Mouse (Mus musculus) limb, embryonic 12.5 days (tissue): ENCODE measurements around the gene Mrps7. TPM values are rescaled to one million over a fixed set of nuclear protein-coding genes. Genes with fewer than 3 reads are reported as not detected.

ENCODE experiments used
- ATAC-seq: fragments of 200-750 bp; cut with Nextera tagmentation; 2 replicates; pipeline ENCODE4 v1.8.0; 2017; ENCODE audit warnings: low read depth, moderate TSS enrichment; ENCODE audit not compliant: insufficient number of reproducible peaks, insufficient read depth, low FRiP score, low TSS enrichment
- H3K27ac ChIP-seq: fragments of 300-500 bp; sonication (generic); 2 replicates; pipeline ENCODE4 v1.5.1; 2016; ENCODE audit warnings: mild to moderate bottlenecking, moderate library complexity
- H3K27me3 ChIP-seq: fragments of 300-500 bp; sonication (generic); 2 replicates; pipeline ENCODE4 v1.6.1; 2016; ENCODE audit warnings: mild to moderate bottlenecking, moderate library complexity
- H3K36me3 ChIP-seq: fragments of 300-500 bp; sonication (generic); 2 replicates; pipeline ENCODE4 v1.6.1; 2016; ENCODE audit warnings: mild to moderate bottlenecking, moderate library complexity
- H3K4me1 ChIP-seq: fragments of 300-500 bp; sonication (generic); replicated peaks from 2 replicates; pipeline ENCODE4 v1.6.1; 2016
- H3K4me2 ChIP-seq: fragments of 300-500 bp; sonication (generic); 2 replicates; pipeline ENCODE4 v1.6.1; 2016; ENCODE audit warnings: mild to moderate bottlenecking, moderate library complexity
- H3K4me3 ChIP-seq: fragments of 300-500 bp; sonication (generic); replicated peaks from 2 replicates; pipeline ENCODE4 v1.5.1; 2016; ENCODE audit warnings: mild to moderate bottlenecking
- H3K9ac ChIP-seq: fragments of 300-500 bp; sonication (generic); replicated peaks from 2 replicates; pipeline ENCODE4 v1.6.1; 2016; ENCODE audit warnings: mild to moderate bottlenecking, moderate library complexity
- H3K9me3 ChIP-seq: fragments of 300-500 bp; sonication (generic); 2 replicates; pipeline ENCODE4 v1.6.1; 2016; ENCODE audit warnings: mild to moderate bottlenecking, moderate library complexity
- WGBS: fragments of 180-500 bp; shearing (Covaris S2); methylation state at CpG from one replicate; pipeline ENCODE4 v1.1.7; 2016; 5-methylcytosine and 5-hydroxymethylcytosine counted together
- polyA plus RNA-seq: library from polyadenylated mRNA; unstranded; fragments of >200 nt; fragmentation: Nextera tagmentation; extraction: Ambion mirVana; gene quantifications from 2 replicates; pipeline ENCODE4 v1.2.1, GENCODE M21; 2016

Gene Mrps7
- polyA plus RNA-seq, 1 experiment from 2014 or later: 106 TPM

GRCm38 (mm10) chr11:115630532-115631504 lies 27.1 kb downstream of the Mrps7 start:
- no peak overlapping the region for H3K9ac ChIP-seq
- no peaks in the 10 kb centered on the region for H3K36me3 ChIP-seq
- 54% methylated on average over 16 of the region's 16 CpGs for WGBS
- no peaks in the 10 kb centered on the region for H3K27me3 ChIP-seq
- H3K4me1 ChIP-seq: peaks cover 8% of the 10 kb centered on the region; the same call in 1 of the 2 replicates
- no peaks in the 10 kb centered on the region for H3K9me3 ChIP-seq
- H3K4me3 ChIP-seq: no peak overlapping the region
- ATAC-seq: no peak
- H3K4me2 ChIP-seq: no peak overlapping the region
- no peak overlapping the region for H3K27ac ChIP-seq

DNA sequence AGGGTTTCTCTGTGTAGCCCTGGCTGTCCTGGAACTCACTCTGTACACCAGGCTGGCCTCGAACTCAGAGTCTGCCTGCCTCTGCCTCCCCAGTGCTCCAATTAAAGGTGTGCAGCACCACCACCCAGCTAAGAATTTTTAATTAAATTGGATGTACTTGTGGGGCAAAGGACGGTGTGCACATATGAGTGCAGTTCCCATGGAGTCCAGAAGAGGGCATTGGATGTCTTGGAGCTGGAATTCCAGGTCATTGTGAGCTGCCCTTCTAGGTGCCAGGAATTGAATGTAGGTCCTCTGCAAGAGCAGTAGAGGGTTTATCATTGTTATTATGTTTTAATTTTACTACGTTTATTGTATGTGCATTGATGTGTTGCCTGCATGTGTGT lies 27.8 kb downstream of the Mrps7 start:
- H3K36me3 ChIP-seq: no peaks in the 10 kb centered on the region
- no peak overlapping the region for H3K9ac ChIP-seq
- no peak for ATAC-seq
- 22% methylated on average over 3 of the region's 3 CpGs for WGBS
- H3K27ac ChIP-seq: no peak overlapping the region
- no peaks in the 10 kb centered on the region for H3K27me3 ChIP-seq
- H3K4me1 ChIP-seq: peaks cover 8% of the 10 kb centered on the region; the same call in 1 of the 2 replicates
- no peak overlapping the region for H3K4me2 ChIP-seq
- H3K4me3 ChIP-seq: no peak overlapping the region
- no peaks in the 10 kb centered on the region for H3K9me3 ChIP-seq

DNA sequence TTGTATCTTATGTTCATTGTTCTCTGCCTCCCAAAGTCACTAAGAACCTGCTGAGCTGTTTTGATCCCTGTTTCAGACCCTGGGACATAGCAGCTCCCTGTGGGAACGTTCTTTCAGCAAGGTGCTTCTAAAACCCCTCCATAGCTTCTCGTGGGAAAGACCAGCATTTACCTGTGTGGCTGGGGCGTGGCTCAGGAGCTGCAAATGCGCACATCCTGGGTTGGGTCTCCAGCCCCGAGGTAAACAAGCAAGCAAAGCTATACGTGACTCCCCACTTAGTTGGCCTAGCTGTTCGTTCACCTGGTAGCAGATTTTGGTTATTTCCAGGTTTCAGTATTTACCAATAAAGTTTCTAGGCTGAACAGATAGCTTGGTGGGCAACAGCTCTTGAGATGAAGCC lies 28.5 kb downstream of the Mrps7 start:
- Histone ChIP-seq H3K4me1 (peaks cover 3% of the 10 kb centered on the region; the same call in 1 of the 2 replicates), H3K4me3 (no peak overlapping the region), H3K4me2 (no peak overlapping the region), H3K27ac (no peak overlapping the region), H3K36me3 (no peaks in the 10 kb centered on the region), H3K9me3 (no peaks in the 10 kb centered on the region), H3K27me3 (no peaks in the 10 kb centered on the region), H3K9ac (no peak overlapping the region)
- ATAC-seq: no peak
- WGBS: 75% methylated on average over 7 of the region's 7 CpGs

- no peak for ATAC-seq
- Histone ChIP-seq H3K9me3 (no peaks in the 10 kb centered on the region), H3K27ac (no peak overlapping the region), H3K4me2 (no peak overlapping the region), H3K9ac (no peak overlapping the region), H3K27me3 (no peaks in the 10 kb centered on the region), H3K4me1 (no peaks in the 10 kb centered on the region), H3K36me3 (no peaks in the 10 kb centered on the region), H3K4me3 (no peak overlapping the region)
- WGBS: 84% methylated on average over 10 of the region's 10 CpGs
Observed at GRCm38 (mm10) chr11:115632862-115633261, 29.1 kb downstream of the Mrps7 start.

- WGBS: 76% methylated on average over 3 of the region's 4 CpGs
- no peaks in the 10 kb centered on the region for H3K9me3 ChIP-seq
- no peak overlapping the region for H3K4me3 ChIP-seq
- no peak overlapping the region for H3K27ac ChIP-seq
- no peaks in the 10 kb centered on the region for H3K36me3 ChIP-seq
- no peak overlapping the region for H3K9ac ChIP-seq
- no peaks in the 10 kb centered on the region for H3K27me3 ChIP-seq
- no peak overlapping the region for H3K4me2 ChIP-seq
- ATAC-seq: no peak
- no peaks in the 10 kb centered on the region for H3K4me1 ChIP-seq
Observed at GRCm38 (mm10) chr11:115634109-115634508, 30.4 kb downstream of the Mrps7 start.

GRCm38 (mm10) chr11:115635041-115635440 lies 31.3 kb downstream of the Mrps7 start:
- Histone ChIP-seq H3K9me3 (no peaks in the 10 kb centered on the region), H3K4me3 (no peak overlapping the region), H3K9ac (no peak overlapping the region), H3K4me1 (no peaks in the 10 kb centered on the region), H3K36me3 (no peaks in the 10 kb centered on the region), H3K27ac (no peak overlapping the region), H3K4me2 (no peak overlapping the region), H3K27me3 (no peaks in the 10 kb centered on the region)
- ATAC-seq: no peak
- 86% methylated on average over 8 of the region's 8 CpGs for WGBS

- Histone ChIP-seq H3K4me2 (no peak overlapping the region), H3K9me3 (no peaks in the 10 kb centered on the region), H3K9ac (no peak overlapping the region), H3K36me3 (no peaks in the 10 kb centered on the region), H3K4me3 (no peak overlapping the region), H3K27me3 (no peaks in the 10 kb centered on the region), H3K4me1 (no peaks in the 10 kb centered on the region), H3K27ac (no peak overlapping the region)
- 70% methylated on average over 8 of the region's 8 CpGs for WGBS
- ATAC-seq: no peak
Observed at GRCm38 (mm10) chr11:115635484-115635883, 31.8 kb downstream of the Mrps7 start.

DNA sequence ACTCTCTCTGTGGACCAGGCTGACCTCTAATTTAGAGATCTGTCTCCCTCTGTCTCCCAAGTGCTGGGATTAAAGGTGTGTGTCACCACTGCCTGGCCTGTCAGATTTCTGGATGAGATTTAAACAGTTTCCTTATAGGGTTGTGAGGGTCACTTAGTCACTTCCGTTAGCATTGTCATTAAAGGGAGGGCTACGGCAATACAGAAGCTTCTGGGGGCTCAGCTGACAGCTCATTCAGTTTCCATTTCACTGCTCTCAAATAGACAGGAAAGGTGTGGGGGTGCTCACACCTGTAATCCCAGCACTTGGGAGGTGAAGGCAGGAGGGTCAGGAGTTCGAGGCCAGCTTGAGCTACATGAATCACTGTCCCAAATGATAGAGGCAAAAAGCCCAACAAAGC lies 33.2 kb downstream of the Mrps7 start:
- no peak for ATAC-seq
- Histone ChIP-seq H3K36me3 (no peaks in the 10 kb centered on the region), H3K4me1 (no peaks in the 10 kb centered on the region), H3K27ac (no peak overlapping the region), H3K4me3 (no peak overlapping the region), H3K9ac (no peak overlapping the region), H3K4me2 (no peak overlapping the region), H3K27me3 (no peaks in the 10 kb centered on the region), H3K9me3 (no peaks in the 10 kb centered on the region)
- WGBS: 68% methylated on average over 3 of the region's 3 CpGs

DNA sequence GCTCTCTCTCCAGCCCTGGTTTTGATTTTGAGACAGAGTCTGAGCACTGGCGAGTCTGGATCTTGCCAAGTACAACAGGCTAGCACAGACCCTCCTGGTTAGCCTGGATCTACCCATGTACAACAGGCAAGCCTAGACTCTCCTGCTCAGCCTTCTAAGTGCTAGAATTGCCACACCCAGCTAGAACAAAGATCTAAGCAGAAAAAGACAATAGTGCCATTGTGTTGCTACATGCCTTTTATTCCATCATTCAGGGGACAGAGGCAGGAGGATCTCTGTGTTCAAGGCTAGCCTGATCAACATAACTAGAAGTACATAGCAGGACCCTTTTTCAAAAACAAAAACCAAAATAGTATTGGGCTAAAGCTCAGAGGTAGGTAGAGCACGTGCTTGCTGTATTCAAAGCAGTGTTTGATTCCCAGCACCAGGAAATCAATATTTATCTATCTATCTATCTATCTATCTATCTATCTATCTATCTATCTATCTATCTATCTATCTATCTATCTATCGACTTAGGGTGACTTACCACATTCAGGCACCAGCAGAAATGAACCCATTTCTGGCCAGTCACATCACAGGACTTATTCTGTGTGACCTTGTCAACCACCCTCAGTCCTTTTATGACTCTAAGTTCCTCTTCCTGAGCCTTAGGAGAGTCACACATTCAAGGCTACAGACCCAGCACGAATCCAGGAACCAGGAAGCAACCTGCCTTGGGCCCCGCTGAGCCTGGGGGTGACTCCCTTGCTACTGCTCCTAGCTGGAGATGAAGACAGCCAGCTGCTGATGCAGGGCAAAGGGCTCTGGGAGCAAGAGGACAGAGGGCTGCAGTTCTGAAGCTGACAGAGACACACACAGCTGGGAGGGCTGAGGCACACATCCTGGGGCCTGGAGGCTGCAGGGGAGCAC lies 35.0 kb downstream of the Mrps7 start:
- Histone ChIP-seq H3K27me3 (no peaks in the 10 kb centered on the region), H3K9me3 (no peaks in the 10 kb centered on the region), H3K36me3 (peaks cover 11% of the 10 kb centered on the region), H3K4me1 (no peaks in the 10 kb centered on the region), H3K27ac (0 out of 2 replicates have a peak overlapping the region, but pooled peaks have one; percentile 12), H3K4me3 (no peak overlapping the region), H3K4me2 (no peak overlapping the region), H3K9ac (0 out of 2 replicates have a peak overlapping the region, but pooled peaks have one; percentile 12)
- WGBS: 69% methylated on average over 5 of the region's 5 CpGs
- ATAC-seq: no peak

- Histone ChIP-seq H3K4me2 (no peak overlapping the region), H3K36me3 (peaks cover 17% of the 10 kb centered on the region), H3K4me3 (no peak overlapping the region), H3K9me3 (no peaks in the 10 kb centered on the region), H3K27me3 (no peaks in the 10 kb centered on the region), H3K9ac (no peak overlapping the region), H3K27ac (0 out of 2 replicates have a peak overlapping the region, but pooled peaks have one; percentile 12), H3K4me1 (no peaks in the 10 kb centered on the region)
- no peak for ATAC-seq
- whole genome bisulfite sequencing: 73% methylated on average over 4 of the region's 4 CpGs
Observed at GRCm38 (mm10) chr11:115639540-115639939, 35.8 kb downstream of the Mrps7 start.

DNA sequence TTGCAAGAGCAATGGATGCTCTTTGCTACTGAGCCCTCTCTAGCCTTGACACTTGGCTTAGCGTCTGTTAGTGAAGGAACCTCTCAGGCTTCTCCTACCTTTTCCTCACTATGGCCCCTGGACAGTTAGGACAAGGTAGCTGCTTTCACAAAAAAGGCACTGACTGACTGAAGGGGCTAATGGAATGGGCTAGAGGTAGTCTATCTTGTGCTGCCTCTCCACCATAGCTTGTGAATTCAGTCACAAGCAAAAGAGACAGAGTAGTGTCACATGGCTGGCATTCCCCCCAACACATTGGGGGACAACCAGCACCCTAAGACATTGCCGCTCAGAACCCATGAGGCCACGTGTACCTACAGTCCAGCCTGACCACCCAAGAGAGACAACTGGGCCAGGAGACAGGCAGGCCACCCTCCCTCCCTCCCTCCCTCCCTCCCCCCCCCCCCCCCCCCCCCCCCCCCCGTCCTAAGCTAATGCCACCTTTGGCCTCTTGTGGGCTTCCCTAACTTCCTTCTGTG lies 36.6 kb downstream of the Mrps7 start:
- 86% methylated on average over 3 of the region's 4 CpGs for WGBS
- no peak for ATAC-seq
- peaks cover 20% of the 10 kb centered on the region for H3K36me3 ChIP-seq
- H3K9me3 ChIP-seq: no peaks in the 10 kb centered on the region
- H3K4me2 ChIP-seq: no peak overlapping the region
- no peaks in the 10 kb centered on the region for H3K4me1 ChIP-seq
- no peak overlapping the region for H3K27ac ChIP-seq
- no peaks in the 10 kb centered on the region for H3K27me3 ChIP-seq
- H3K9ac ChIP-seq: no peak overlapping the region
- no peak overlapping the region for H3K4me3 ChIP-seq
